27 mouse cellular contexts compared by ENCODE assay signal in the genomic region with DNA sequence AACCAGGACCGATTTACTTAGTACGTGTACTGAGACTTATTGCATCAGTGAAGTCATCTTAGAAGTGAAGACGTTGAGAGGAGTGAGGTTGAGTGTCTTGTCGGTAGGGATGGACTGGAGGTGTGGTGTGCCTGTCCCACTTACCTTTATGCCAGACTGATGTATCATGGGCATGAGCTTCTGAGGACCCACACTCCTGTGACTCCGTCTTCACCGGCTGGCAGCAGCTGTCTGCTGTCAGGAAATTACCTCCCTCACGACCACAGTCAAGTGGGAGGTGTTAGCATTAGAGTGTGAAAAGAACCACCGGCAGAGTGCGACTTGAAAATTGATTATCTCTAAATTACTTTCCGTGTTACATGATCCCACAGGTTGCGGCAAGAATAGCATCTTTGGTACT. TPM values are rescaled to one million over a fixed set of nuclear protein-coding genes. Genes with fewer than 3 reads are reported as not detected.
"Had no signal": no experiment of that assay in that cellular context is flagged by ENCODE, and none has a peak within 500 bp of the region (broad histone marks: within the 10 kb centered on the region; RNA-seq: fewer than 3 reads in every experiment).

No protein-coding gene starts in this region.

- H3K27me3 ChIP-seq: heart, embryonic 13.5 days; heart, embryonic 15.5 days; hindbrain, embryonic 12.5 days; intestine, embryonic 15.5 days; limb, embryonic 12.5 days; liver, embryonic 13.5 days; liver, embryonic 15.5 days had no signal

- H3K9me3 ChIP-seq: heart, embryonic 13.5 days; heart, embryonic 15.5 days; hindbrain, embryonic 10.5 days; hindbrain, embryonic 12.5 days; intestine, embryonic 15.5 days; limb, embryonic 10.5 days; limb, embryonic 12.5 days; liver, embryonic 13.5 days; liver, embryonic 15.5 days had no signal

- H3K36me3 ChIP-seq: heart, embryonic 13.5 days; heart, embryonic 15.5 days; hindbrain, embryonic 10.5 days; hindbrain, embryonic 12.5 days; intestine, embryonic 15.5 days; limb, embryonic 10.5 days; limb, embryonic 12.5 days; liver, embryonic 13.5 days; liver, embryonic 15.5 days had no signal

- H3K4me1 ChIP-seq: heart, embryonic 13.5 days; heart, embryonic 15.5 days; hindbrain, embryonic 10.5 days; hindbrain, embryonic 12.5 days; intestine, embryonic 15.5 days; limb, embryonic 10.5 days; limb, embryonic 12.5 days; liver, embryonic 13.5 days; liver, embryonic 15.5 days had no signal

- H3K9ac ChIP-seq: heart, embryonic 13.5 days; heart, embryonic 15.5 days; hindbrain, embryonic 12.5 days; hindbrain, embryonic 14.5 days; intestine, embryonic 15.5 days; limb, embryonic 12.5 days; liver, embryonic 13.5 days; liver, embryonic 15.5 days; liver, postnatal 0 days had no signal

- ATAC-seq: hindbrain, embryonic 16.5 days; inflammation-experienced regulatory T-cells, adult 6 months; intestine, embryonic 15.5 days; intestine, postnatal 0 days; liver, postnatal 0 days had no signal

- H3K4me2 ChIP-seq: heart, embryonic 11.5 days; heart, embryonic 13.5 days; heart, embryonic 15.5 days; hindbrain, embryonic 12.5 days; hindbrain, embryonic 14.5 days; intestine, embryonic 15.5 days; limb, embryonic 12.5 days; liver, embryonic 11.5 days; liver, embryonic 13.5 days; liver, embryonic 15.5 days had no signal

- H3K4me3 ChIP-seq: gastrocnemius, adult 2 months; heart, adult 2 months; heart, embryonic 13.5 days; heart, embryonic 15.5 days; hindbrain, embryonic 10.5 days; hindbrain, embryonic 12.5 days; intestine, embryonic 15.5 days; layer of hippocampus, adult 2 months; left cerebral cortex, adult 2 months; limb, embryonic 10.5 days; limb, embryonic 12.5 days; liver, embryonic 13.5 days; liver, embryonic 15.5 days had no signal

- H3K27ac ChIP-seq: gastrocnemius, adult 2 months; heart, adult 2 months; heart, embryonic 13.5 days; heart, embryonic 15.5 days; hindbrain, embryonic 10.5 days; hindbrain, embryonic 12.5 days; hindbrain, embryonic 14.5 days; intestine, embryonic 15.5 days; layer of hippocampus, adult 2 months; left cerebral cortex, adult 2 months; limb, embryonic 10.5 days; limb, embryonic 12.5 days; liver, embryonic 13.5 days; liver, embryonic 15.5 days had no signal

- DNase-seq: gastrocnemius, adult 2 months; gastrocnemius, postnatal 10 days; gastrocnemius, postnatal 25 days; heart, adult 2 months; heart, postnatal 14 days; heart, postnatal 4 days; kidney, adult 18-20 months; kidney, postnatal 10 days; liver; liver, embryonic 13.5 days; liver, postnatal 0 days had no signal

RNA-seq across cellular contexts. Expression of a gene that starts 34.0 kb away (rescaled TPM):
- polyA plus RNA-seq: inflammation-experienced regulatory T-cells, adult 6 months; liver, postnatal 0 days had no signal
